Mouse (Mus musculus) kidney, embryonic 15.5 days (tissue): ENCODE data around the gene Arfgap3. TPM values are rescaled to one million over a fixed set of nuclear protein-coding genes. Genes with fewer than 3 reads are reported as not detected.
A peak's percentile ranks its signal among the peaks of the same experiment; 100 is the strongest.
"Not testable (repeated sequence)": the region's sequence is repeated elsewhere in the genome, so short reads cannot be mapped to it uniquely, and the experiment has no call there.

Source experiments
- ATAC-seq: fragments of 200-750 bp; cut with Nextera tagmentation; replicated peaks from 2 replicates; pipeline ENCODE4 v1.8.0; 2017; ENCODE audit warnings: moderate TSS enrichment; ENCODE audit not compliant: low FRiP score
- H3K27ac ChIP-seq: fragments of 300-500 bp; sonication (generic); 2 replicates; pipeline ENCODE4 v1.5.1; 2015; ENCODE audit warnings: mild to moderate bottlenecking, inconsistent platforms
- H3K27me3 ChIP-seq: fragments of 300-500 bp; sonication (generic); 2 replicates; pipeline ENCODE4 v1.6.1; 2015; ENCODE audit warnings: inconsistent platforms
- H3K36me3 ChIP-seq: fragments of 300-500 bp; sonication (generic); 2 replicates; pipeline ENCODE4 v1.6.1; 2015; ENCODE audit warnings: inconsistent platforms
- H3K4me1 ChIP-seq: fragments of 300-500 bp; sonication (generic); 2 replicates; pipeline ENCODE4 v1.6.1; 2015; ENCODE audit warnings: inconsistent platforms
- H3K4me2 ChIP-seq: fragments of 300-500 bp; sonication (generic); 2 replicates; pipeline ENCODE4 v1.6.1; 2015; ENCODE audit warnings: moderate library complexity, mild to moderate bottlenecking, inconsistent platforms
- H3K4me3 ChIP-seq: fragments of 300-500 bp; sonication (generic); replicated peaks from 2 replicates; pipeline ENCODE4 v1.5.1; 2015; ENCODE audit warnings: mild to moderate bottlenecking, inconsistent platforms
- H3K9ac ChIP-seq: fragments of 300-500 bp; sonication (generic); 2 replicates; pipeline ENCODE4 v1.6.1; 2015; ENCODE audit warnings: mild to moderate bottlenecking, inconsistent platforms
- H3K9me3 ChIP-seq: fragments of 300-500 bp; sonication (generic); replicated peaks from 2 replicates; pipeline ENCODE4 v1.6.1; 2016; ENCODE audit warnings: inconsistent platforms
- WGBS: fragments of 180-500 bp; shearing (Covaris S2); methylation state at CpG from one replicate; pipeline ENCODE4 v1.1.7; 2015; ENCODE audit warnings: mixed read lengths; 5-methylcytosine and 5-hydroxymethylcytosine counted together
- polyA plus RNA-seq: library from polyadenylated mRNA; unstranded; fragments of >200 nt; fragmentation: Nextera tagmentation; extraction: Ambion mirVana; gene quantifications from 2 replicates; pipeline ENCODE4 v1.2.1, GENCODE M21; 2015

Arfgap3 gene
- polyA plus RNA-seq, 1 experiment from 2014 or later: 35.7 TPM

DNA sequence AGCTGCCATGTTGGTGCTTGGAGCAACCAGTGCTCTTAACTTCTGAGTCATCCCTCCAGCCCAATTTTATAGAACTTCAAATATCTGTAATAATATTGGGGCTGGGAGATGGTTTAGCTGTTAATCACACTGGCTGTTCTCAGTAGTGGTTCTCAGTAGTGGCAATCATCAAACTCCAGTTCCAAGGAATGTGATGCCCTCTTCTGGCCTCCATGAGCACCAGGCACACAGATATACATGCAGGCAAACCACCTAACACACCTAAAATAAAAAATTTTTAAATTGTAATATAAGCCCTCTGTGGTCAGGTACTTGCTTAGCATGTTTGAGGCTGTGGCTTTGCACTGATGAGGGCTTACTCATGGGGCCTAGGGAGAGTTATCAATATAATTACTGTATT, 15.7 kb upstream of the Arfgap3 start:
- Histone ChIP-seq H3K27ac (no peak overlapping the region), H3K4me1 (peaks cover 10% of the 10 kb centered on the region), H3K9ac (no peak overlapping the region), H3K9me3 (no peaks in the 10 kb centered on the region), H3K4me3 (no peak overlapping the region), H3K36me3 (no peaks in the 10 kb centered on the region), H3K4me2 (no peak overlapping the region), H3K27me3 (no peaks in the 10 kb centered on the region)
- ATAC-seq: no peak

GRCm38 (mm10) chr15:83364194-83364593, 14.1 kb upstream of the Arfgap3 start:
- 81% methylated on average over 3 of the region's 3 CpGs for WGBS

GRCm38 (mm10) chr15:83362813-83363212, 12.8 kb upstream of the Arfgap3 start:
- not testable (repeated sequence) for H3K9ac ChIP-seq, H3K4me2 ChIP-seq

More at GRCm38 (mm10) chr15:83364194-83364593, 14.1 kb upstream of the Arfgap3 start:
- Histone ChIP-seq H3K27me3 (no peaks in the 10 kb centered on the region), H3K36me3 (no peaks in the 10 kb centered on the region), H3K4me2 (no peak overlapping the region), H3K4me1 (peaks cover 10% of the 10 kb centered on the region), H3K9ac (no peak overlapping the region), H3K9me3 (no peaks in the 10 kb centered on the region), H3K4me3 (no peak overlapping the region), H3K27ac (no peak overlapping the region)
- ATAC-seq: no peak

DNA sequence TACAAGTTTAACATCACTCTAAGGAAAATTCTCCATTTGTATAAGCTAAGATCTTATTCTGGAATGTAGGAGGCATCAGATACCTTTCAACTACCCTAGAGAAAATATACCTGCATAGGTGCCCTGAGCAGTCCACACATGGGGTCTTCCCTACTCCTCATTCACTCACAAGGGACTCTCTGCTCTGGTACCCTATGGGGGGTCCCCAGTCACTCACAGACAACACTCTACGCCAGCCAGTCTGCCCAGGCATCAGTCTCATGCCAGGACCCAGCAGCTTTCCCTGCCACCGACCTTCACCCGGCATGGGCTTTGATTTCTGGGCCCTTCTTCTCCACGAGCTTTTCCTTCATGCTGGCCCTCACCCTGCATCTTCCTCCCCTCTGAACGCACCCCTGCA, 10.9 kb upstream of the Arfgap3 start:
- 75% methylated on average over 5 of the region's 5 CpGs for WGBS
- not testable (repeated sequence) for ATAC-seq, H3K36me3 ChIP-seq, H3K27ac ChIP-seq, H3K4me3 ChIP-seq, H3K4me1 ChIP-seq, H3K9ac ChIP-seq, H3K27me3 ChIP-seq, H3K4me2 ChIP-seq, H3K9me3 ChIP-seq

More at GRCm38 (mm10) chr15:83362813-83363212, 12.8 kb upstream of the Arfgap3 start:
- not testable (repeated sequence) for H3K4me3 ChIP-seq, H3K27ac ChIP-seq, H3K36me3 ChIP-seq, H3K9me3 ChIP-seq, H3K4me1 ChIP-seq, H3K27me3 ChIP-seq, ATAC-seq
- 90% methylated on average over 1 of the region's 1 CpGs for WGBS

- Histone ChIP-seq H3K27ac (no peak overlapping the region), H3K27me3 (no peaks in the 10 kb centered on the region), H3K9me3 (no peaks in the 10 kb centered on the region), H3K4me2 (no peak overlapping the region), H3K4me1 (no peaks in the 10 kb centered on the region), H3K36me3 (no peaks in the 10 kb centered on the region), H3K4me3 (no peak overlapping the region), H3K9ac (no peak overlapping the region)
- WGBS: 78% methylated on average over 3 of the region's 3 CpGs
- no peak for ATAC-seq
Measured at GRCm38 (mm10) chr15:83360140-83360539, 10.1 kb upstream of the Arfgap3 start.

GRCm38 (mm10) chr15:83358476-83358875, 8.4 kb upstream of the Arfgap3 start:
- Histone ChIP-seq H3K9ac (no peak overlapping the region), H3K36me3 (no peaks in the 10 kb centered on the region), H3K4me1 (no peaks in the 10 kb centered on the region), H3K9me3 (no peaks in the 10 kb centered on the region), H3K27ac (no peak overlapping the region), H3K4me2 (no peak overlapping the region), H3K4me3 (no peak overlapping the region), H3K27me3 (no peaks in the 10 kb centered on the region)
- no peak for ATAC-seq
- 90% methylated on average over 1 of the region's 1 CpGs for WGBS

- H3K4me3 ChIP-seq: no peak overlapping the region
- H3K27ac ChIP-seq: no peak overlapping the region
- no peak for ATAC-seq
- H3K4me1 ChIP-seq: peaks cover 18% of the 10 kb centered on the region
- WGBS: 90% methylated on average over 4 of the region's 4 CpGs
- no peak overlapping the region for H3K4me2 ChIP-seq
- H3K27me3 ChIP-seq: no peaks in the 10 kb centered on the region
- H3K9me3 ChIP-seq: no peaks in the 10 kb centered on the region
- H3K9ac ChIP-seq: no peak overlapping the region
- H3K36me3 ChIP-seq: peaks cover 3% of the 10 kb centered on the region; the same call in 1 of the 2 replicates
Measured at GRCm38 (mm10) chr15:83351546-83351945, 1.5 kb upstream of the Arfgap3 start.

DNA sequence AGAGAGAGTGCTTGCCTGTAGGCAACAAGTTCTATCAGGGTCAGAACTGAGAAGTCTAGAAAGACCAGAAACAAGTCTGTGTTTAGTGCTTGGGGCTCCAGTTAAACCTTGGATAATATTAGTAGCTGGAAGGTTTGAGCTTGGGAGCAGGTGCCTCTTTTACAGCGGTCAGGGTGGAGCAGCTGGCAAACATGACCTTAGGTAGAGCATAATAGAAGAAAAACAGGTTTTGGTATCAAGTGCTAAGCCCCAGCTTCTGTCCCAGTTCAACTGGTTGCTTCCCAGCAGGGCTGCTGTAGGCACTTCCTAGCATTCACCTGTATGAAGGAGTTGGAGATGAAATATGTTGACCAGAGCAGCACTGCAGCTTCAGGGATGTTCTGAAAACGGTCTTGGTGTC, 812 bp upstream of the Arfgap3 start:
- Histone ChIP-seq H3K9ac (no peak overlapping the region), H3K36me3 (peaks cover 10% of the 10 kb centered on the region; the same call in 1 of the 2 replicates), H3K4me2 (peak overlapping the region; percentile 86), H3K27me3 (no peaks in the 10 kb centered on the region), H3K4me3 (peak overlapping the region; percentile 82; the same call in 1 of the 2 replicates), H3K9me3 (no peaks in the 10 kb centered on the region), H3K27ac (peak overlapping the region; percentile 74; the same call in 1 of the 2 replicates), H3K4me1 (peaks cover 18% of the 10 kb centered on the region)
- ATAC-seq: peak; percentile 9; the same call in 1 of the 2 replicates
- 61% methylated on average over 2 of the region's 2 CpGs for WGBS

- 14% methylated on average over 8 of the region's 8 CpGs for WGBS
- peak; percentile 27; the same call in 1 of the 2 replicates for ATAC-seq
Measured at GRCm38 (mm10) chr15:83349225-83349953, 658 bp downstream of the Arfgap3 start.

DNA sequence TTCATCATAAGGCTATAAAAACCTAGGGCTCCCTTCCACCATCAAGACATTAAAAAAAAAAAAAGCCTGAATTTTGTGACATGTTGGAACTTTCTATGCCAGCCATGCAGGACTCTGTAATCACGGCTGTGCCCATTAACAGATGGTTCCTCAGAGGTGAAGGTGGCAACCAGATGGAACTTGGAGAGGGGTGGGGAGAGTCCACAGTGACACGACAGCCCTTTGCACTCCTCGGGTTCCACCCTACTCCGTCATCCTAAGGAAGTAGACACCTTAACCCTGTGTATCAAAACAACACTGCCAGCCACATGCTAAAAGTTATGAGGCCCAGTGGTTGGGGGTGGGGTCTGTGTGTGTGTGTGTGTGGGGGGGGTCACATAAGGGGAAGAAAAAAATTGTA, 1.3 kb downstream of the Arfgap3 start:
- no peak overlapping the region for H3K27ac ChIP-seq
- ATAC-seq: no peak
- WGBS: 41% methylated on average over 4 of the region's 4 CpGs

More at GRCm38 (mm10) chr15:83349225-83349953, 658 bp downstream of the Arfgap3 start:
- peak overlapping the region; percentile 82 for H3K4me3 ChIP-seq
- H3K9ac ChIP-seq: peak overlapping the region; percentile 83
- H3K27ac ChIP-seq: 0 out of 2 replicates have a peak overlapping the region, but pooled peaks have one; percentile 54
- H3K4me1 ChIP-seq: peaks cover 18% of the 10 kb centered on the region
- H3K9me3 ChIP-seq: no peaks in the 10 kb centered on the region
- H3K36me3 ChIP-seq: peaks cover 10% of the 10 kb centered on the region; the same call in 1 of the 2 replicates
- peak overlapping the region; percentile 86 for H3K4me2 ChIP-seq
- no peaks in the 10 kb centered on the region for H3K27me3 ChIP-seq

GRCm38 (mm10) chr15:83345898-83346529, 4.0 kb downstream of the Arfgap3 start:
- ATAC-seq: no peak
- no peaks in the 10 kb centered on the region for H3K9me3 ChIP-seq
- H3K4me3 ChIP-seq: no peak overlapping the region
- no peak overlapping the region for H3K9ac ChIP-seq
- H3K27me3 ChIP-seq: no peaks in the 10 kb centered on the region
- H3K4me2 ChIP-seq: no peak overlapping the region
- peaks cover 18% of the 10 kb centered on the region for H3K4me1 ChIP-seq
- no peak overlapping the region for H3K27ac ChIP-seq
- H3K36me3 ChIP-seq: peaks cover 26% of the 10 kb centered on the region
- 91% methylated on average over 15 of the region's 15 CpGs for WGBS

More for the DNA sequence above, 1.3 kb downstream of the Arfgap3 start:
- no peaks in the 10 kb centered on the region for H3K9me3 ChIP-seq
- H3K27me3 ChIP-seq: no peaks in the 10 kb centered on the region
- H3K36me3 ChIP-seq: peaks cover 10% of the 10 kb centered on the region; the same call in 1 of the 2 replicates
- H3K4me3 ChIP-seq: peak overlapping the region; percentile 82
- H3K9ac ChIP-seq: no peak overlapping the region
- peaks cover 18% of the 10 kb centered on the region for H3K4me1 ChIP-seq
- peak overlapping the region; percentile 86 for H3K4me2 ChIP-seq

DNA sequence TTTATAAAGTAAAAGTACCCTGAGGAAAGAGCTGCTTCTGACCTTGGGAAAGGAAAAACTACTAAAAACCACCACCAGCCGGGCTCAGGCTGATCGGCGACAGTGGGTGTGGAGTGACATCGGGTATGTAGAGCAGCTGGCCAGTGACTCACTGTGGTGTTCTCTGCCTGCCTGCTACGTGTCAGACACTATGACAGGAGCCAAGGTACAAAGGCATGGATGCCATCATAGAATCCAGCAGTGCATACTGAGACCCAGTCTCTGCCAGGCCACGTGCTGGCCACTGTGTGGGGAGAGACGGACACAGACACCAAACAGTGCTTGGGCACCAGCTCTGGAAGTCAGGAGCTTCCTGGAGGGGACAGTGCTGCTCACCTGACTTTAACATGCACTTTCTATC, 5.1 kb downstream of the Arfgap3 start:
- H3K4me3 ChIP-seq: no peak overlapping the region
- ATAC-seq: no peak
- H3K4me1 ChIP-seq: peaks cover 13% of the 10 kb centered on the region
- H3K4me2 ChIP-seq: no peak overlapping the region
- WGBS: 75% methylated on average over 7 of the region's 7 CpGs
- no peak overlapping the region for H3K9ac ChIP-seq
- no peaks in the 10 kb centered on the region for H3K9me3 ChIP-seq
- no peaks in the 10 kb centered on the region for H3K27me3 ChIP-seq
- no peak overlapping the region for H3K27ac ChIP-seq
- H3K36me3 ChIP-seq: peaks cover 34% of the 10 kb centered on the region
